Mouse (Mus musculus): ENCODE results near the gene Ttc41. TPM values are rescaled to one million over a fixed set of nuclear protein-coding genes. Genes with fewer than 3 reads are reported as not detected.
A peak's percentile ranks its signal among the peaks of the same experiment; 100 is the strongest.

The Ttc41 gene
- polyA plus RNA-seq, 1 experiment from 2014 or later, result 0.67 TPM

- no peak overlapping the region for H3K9ac ChIP-seq (replicated peaks; ENCODE audit: low read depth)
- ATAC-seq (no peak), DNase-seq (ENCODE audit: low spot score) (no peak)
- no peak overlapping the region for H3K27ac ChIP-seq (ENCODE audit: low read length)
- WGBS, result 47% methylated on average over 3 of the region's 3 CpGs
- TF ChIP-seq EP300 (IDR thresholded peaks at IDR 0.05) (no peak), CTCF (IDR thresholded peaks at IDR 0.05) (no peak)
- H3K4me1 ChIP-seq (ENCODE audit: insufficient read depth, low read depth, low read length), result peaks cover 5% of the 10 kb centered on the region; the same call in 1 of the 2 replicates
- no peak overlapping the region for H3K4me2 ChIP-seq (replicated peaks; ENCODE audit: low read depth, low read length)
- no peak overlapping the region for H3K4me3 ChIP-seq (ENCODE audit: low read depth, low read length)
- no peaks in the 10 kb centered on the region for H3K27me3 ChIP-seq (replicated peaks; ENCODE audit: insufficient read depth, low read length)
- H3K9me3 ChIP-seq (ENCODE audit: low read length), result no peaks in the 10 kb centered on the region
- peaks cover 28% of the 10 kb centered on the region for H3K36me3 ChIP-seq (ENCODE audit: insufficient read depth, low read length)
Observed at GRCm38 (mm10) chr10:86700973-86701372, 4.6 kb upstream of the Ttc41 start.

- H3K4me2 ChIP-seq (replicated peaks; ENCODE audit: low read depth, low read length), result no peak overlapping the region
- DNase-seq (ENCODE audit: low spot score) (no peak), ATAC-seq (no peak)
- 0 out of 2 replicates have a peak overlapping the region, but pooled peaks have one; percentile 8 for H3K9ac ChIP-seq (replicated peaks; ENCODE audit: low read depth)
- no peak for TF ChIP-seq EP300 (IDR thresholded peaks at IDR 0.05)
- no peak for TF ChIP-seq CTCF (IDR thresholded peaks at IDR 0.05)
- H3K9me3 ChIP-seq (ENCODE audit: low read length), result no peaks in the 10 kb centered on the region
- H3K4me1 ChIP-seq (ENCODE audit: insufficient read depth, low read depth, low read length), result peaks cover 5% of the 10 kb centered on the region; the same call in 1 of the 2 replicates
- no peak overlapping the region for H3K4me3 ChIP-seq (ENCODE audit: low read depth, low read length)
- peaks cover 27% of the 10 kb centered on the region for H3K36me3 ChIP-seq (ENCODE audit: insufficient read depth, low read length)
- no peaks in the 10 kb centered on the region for H3K27me3 ChIP-seq (replicated peaks; ENCODE audit: insufficient read depth, low read length)
- no peak overlapping the region for H3K27ac ChIP-seq (ENCODE audit: low read length)
- 46% methylated on average over 4 of the region's 4 CpGs for WGBS
Observed at GRCm38 (mm10) chr10:86702312-86702920, 3.2 kb upstream of the Ttc41 start.

GRCm38 (mm10) chr10:86703375-86703774 lies 2.2 kb upstream of the Ttc41 start:
- 45% methylated on average over 4 of the region's 4 CpGs for WGBS

DNA sequence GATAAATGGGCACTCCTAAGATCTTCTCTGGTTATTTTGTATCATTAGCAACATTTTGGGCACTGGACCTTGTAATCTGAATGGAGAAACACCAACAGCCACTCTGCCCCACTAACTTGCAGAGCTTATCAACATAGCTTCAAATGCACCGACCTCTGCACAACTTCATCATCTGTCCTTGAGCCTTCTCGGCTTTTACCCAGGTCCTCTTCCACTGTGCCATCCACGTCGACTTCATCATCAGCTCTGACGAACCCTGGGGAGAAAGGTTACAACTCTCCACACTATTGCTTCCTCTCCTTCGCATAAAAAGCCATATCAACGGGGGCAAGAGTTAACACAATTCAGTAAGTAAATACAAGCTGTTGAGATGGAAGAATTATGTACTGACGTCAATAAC lies 1.5 kb upstream of the Ttc41 start:
- peak overlapping the region; percentile 70 for H3K4me3 ChIP-seq (ENCODE audit: low read depth, low read length)
- no peaks in the 10 kb centered on the region for H3K27me3 ChIP-seq (replicated peaks; ENCODE audit: insufficient read depth, low read length)
- under 1% methylated on average over 8 of the region's 8 CpGs for WGBS
- H3K4me1 ChIP-seq (ENCODE audit: insufficient read depth, low read depth, low read length), result peaks cover 5% of the 10 kb centered on the region; the same call in 1 of the 2 replicates
- ATAC-seq (no peak), DNase-seq (ENCODE audit: low spot score) (no peak)
- peak overlapping the region; percentile 69 for H3K4me2 ChIP-seq (replicated peaks; ENCODE audit: low read depth, low read length)
- peak overlapping the region; percentile 67; the same call in 1 of the 2 replicates for H3K9ac ChIP-seq (replicated peaks; ENCODE audit: low read depth)
- TF ChIP-seq CTCF (IDR thresholded peaks at IDR 0.05) (no peak), EP300 (IDR thresholded peaks at IDR 0.05) (0 out of 2 replicates have a peak, but pooled peaks have one; percentile 26)
- H3K27ac ChIP-seq (ENCODE audit: low read length), result peak overlapping the region; percentile 95; the same call in 1 of the 2 replicates
- H3K9me3 ChIP-seq (ENCODE audit: low read length), result no peaks in the 10 kb centered on the region
- H3K36me3 ChIP-seq (ENCODE audit: insufficient read depth, low read length), result peaks cover 14% of the 10 kb centered on the region

More at GRCm38 (mm10) chr10:86703375-86703774, 2.2 kb upstream of the Ttc41 start:
- H3K4me1 ChIP-seq (ENCODE audit: insufficient read depth, low read depth, low read length), result peaks cover 5% of the 10 kb centered on the region; the same call in 1 of the 2 replicates
- DNase-seq (ENCODE audit: low spot score), result no peak
- TF ChIP-seq CTCF (IDR thresholded peaks at IDR 0.05) (no peak), EP300 (IDR thresholded peaks at IDR 0.05) (no peak)
- H3K9ac ChIP-seq (replicated peaks; ENCODE audit: low read depth), result no peak overlapping the region
- H3K27me3 ChIP-seq (replicated peaks; ENCODE audit: insufficient read depth, low read length), result no peaks in the 10 kb centered on the region
- peaks cover 18% of the 10 kb centered on the region for H3K36me3 ChIP-seq (ENCODE audit: insufficient read depth, low read length)
- H3K27ac ChIP-seq (ENCODE audit: low read length), result no peak overlapping the region
- H3K9me3 ChIP-seq (ENCODE audit: low read length), result no peaks in the 10 kb centered on the region
- H3K4me2 ChIP-seq (replicated peaks; ENCODE audit: low read depth, low read length), result no peak overlapping the region; the same call in 1 of the 2 replicates
- no peak overlapping the region for H3K4me3 ChIP-seq (ENCODE audit: low read depth, low read length)
- ATAC-seq, result no peak

GRCm38 (mm10) chr10:86704589-86705191 lies 921 bp upstream of the Ttc41 start:
- Histone ChIP-seq H3K4me1 (ENCODE audit: insufficient read depth, low read depth, low read length) (peaks cover 5% of the 10 kb centered on the region; the same call in 1 of the 2 replicates), H3K27me3 (replicated peaks; ENCODE audit: insufficient read depth, low read length) (no peaks in the 10 kb centered on the region), H3K9ac (replicated peaks; ENCODE audit: low read depth) (peak overlapping the region; percentile 67), H3K27ac (ENCODE audit: low read length) (peak overlapping the region; percentile 95), H3K4me3 (ENCODE audit: low read depth, low read length) (peak overlapping the region; percentile 70), H3K9me3 (ENCODE audit: low read length) (no peaks in the 10 kb centered on the region), H3K36me3 (ENCODE audit: insufficient read depth, low read length) (peaks cover 9% of the 10 kb centered on the region), H3K4me2 (replicated peaks; ENCODE audit: low read depth, low read length) (peak overlapping the region; percentile 69)
- TF ChIP-seq EP300 (IDR thresholded peaks at IDR 0.05) (0 out of 2 replicates have a peak, but pooled peaks have one; percentile 14), CTCF (IDR thresholded peaks at IDR 0.05) (no peak)
- WGBS, result under 1% methylated on average over 33 of the region's 33 CpGs
- peak; percentile 0; the same call in 1 of the 2 replicates for ATAC-seq
- DNase-seq (ENCODE audit: low spot score), result peak; percentile 64

Measured in lung, postnatal 0 days (tissue).